Mouse (Mus musculus) liver, embryonic 13.5 days (tissue): Measurements from ENCODE around the gene Emg1. TPM values are rescaled to one million over a fixed set of nuclear protein-coding genes. Genes with fewer than 3 reads are reported as not detected.

Experiments
- ATAC-seq: fragments of 200-750 bp; cut with Nextera tagmentation; 2 replicates; pipeline ENCODE4 v1.8.0; 2017; ENCODE audit warnings: low read depth, mild to moderate bottlenecking, moderate number of reproducible peaks, moderate library complexity
- DNase-seq: peaks from one replicate; pipeline ENCODE4 v3.0.0; 2022
- H3K27ac ChIP-seq: fragments of 300-500 bp; sonication (generic); 2 replicates; pipeline ENCODE4 v1.5.1; 2015; ENCODE audit warnings: moderate library complexity, mild to moderate bottlenecking, inconsistent platforms
- H3K27me3 ChIP-seq: fragments of 300-500 bp; sonication (generic); 2 replicates; pipeline ENCODE4 v1.6.1; 2015; ENCODE audit warnings: mild to moderate bottlenecking, inconsistent platforms
- H3K36me3 ChIP-seq: fragments of 300-500 bp; sonication (generic); 2 replicates; pipeline ENCODE4 v1.6.1; 2015; ENCODE audit warnings: mild to moderate bottlenecking, inconsistent platforms
- H3K4me1 ChIP-seq: fragments of 300-500 bp; sonication (generic); replicated peaks from 2 replicates; pipeline ENCODE4 v1.6.1; 2015; ENCODE audit warnings: inconsistent platforms
- H3K4me2 ChIP-seq: fragments of 300-500 bp; sonication (generic); 2 replicates; pipeline ENCODE4 v1.6.1; 2015; ENCODE audit warnings: inconsistent platforms, mild to moderate bottlenecking, moderate library complexity
- H3K4me3 ChIP-seq: fragments of 300-500 bp; sonication (generic); replicated peaks from 2 replicates; pipeline ENCODE4 v1.5.1; 2015; ENCODE audit warnings: mild to moderate bottlenecking, inconsistent platforms
- H3K9ac ChIP-seq: fragments of 300-500 bp; sonication (generic); 2 replicates; pipeline ENCODE4 v1.6.1; 2015; ENCODE audit warnings: mild to moderate bottlenecking, inconsistent platforms
- H3K9me3 ChIP-seq: fragments of 300-500 bp; sonication (generic); replicated peaks from 2 replicates; pipeline ENCODE4 v1.6.1; 2016; ENCODE audit warnings: inconsistent platforms
- WGBS: fragments of 180-500 bp; shearing (Covaris S2); methylation state at CpG from one replicate; pipeline ENCODE4 v1.1.7; 2015; ENCODE audit not compliant: insufficient replicate concordance; 5-methylcytosine and 5-hydroxymethylcytosine counted together
- microRNA counts: library from miRNA; unstranded; fragments of <30 nt; microRNA quantifications from one replicate; lab custom pipeline; 2016
- microRNA-seq: library from miRNA; unstranded; fragments of <30 nt; microRNA quantifications from one replicate; pipeline ENCODE4, GENCODE M21; 2016
- polyA plus RNA-seq: library from polyadenylated mRNA; unstranded; fragments of >200 nt; fragmentation: Nextera tagmentation; extraction: Ambion mirVana; gene quantifications from 2 replicates; pipeline ENCODE4 v1.2.1, GENCODE M21; 2015

The Emg1 gene
- polyA plus RNA-seq, 1 experiment from 2014 or later, result 189 TPM

- Histone ChIP-seq H3K9me3 (no peaks in the 10 kb centered on the region), H3K27me3 (no peaks in the 10 kb centered on the region), H3K4me1 (peaks cover 9% of the 10 kb centered on the region; the same call in 1 of the 2 replicates), H3K4me3 (no peak overlapping the region), H3K9ac (no peak overlapping the region), H3K36me3 (no peaks in the 10 kb centered on the region), H3K27ac (no peak overlapping the region), H3K4me2 (no peak overlapping the region)
- ATAC-seq (no peak), DNase-seq (no peak)
- WGBS, result 50% methylated on average over 6 of the region's 6 CpGs
Measured at GRCm38 (mm10) chr6:124655893-124656292, 56.1 kb downstream of the Emg1 start.

MicroRNAs encoded within 50 kb of the gene (microRNA counts, 519-probe panel; counts per million panel counts)
- microRNA mmu-miR-141 (lab: Ali Mortazavi, UCI) (114 counts per million), microRNA mmu-miR-200c (lab: Ali Mortazavi, UCI) (3,035 counts per million, percentile 15 among the panel's probes with 10 or more counts)

Small RNA genes lying within 50 kb of the gene (microRNA-seq; reads per million reads assigned to microRNA genes)
- gene Mir141 (109 reads per million, percentile 52 among the genes with 10 or more reads in this experiment), gene Mir200c (846 reads per million, percentile 73 among the genes with 10 or more reads in this experiment)

Other genes starting within 250 kb of the Emg1 start
- gene Clstn3, start 247.4 kb downstream of the Emg1 start, polyA plus RNA-seq, result 2.9 and 3.9 TPM in 2 replicates
- gene C1rl, start 219.1 kb downstream of the Emg1 start, polyA plus RNA-seq, result 6.1 and 7.0 TPM in 2 replicates
- 7.5 and 8.4 TPM in 2 replicates for gene C1ra, start 199.8 kb downstream of the Emg1 start, polyA plus RNA-seq
- gene C1s1, start 169.8 kb downstream of the Emg1 start, polyA plus RNA-seq, result 21.1 and 23.9 TPM in 2 replicates
- not detected in 2 replicates for gene C1rb, start 141.9 kb downstream of the Emg1 start, polyA plus RNA-seq
- gene C1s2, start 76.1 kb downstream of the Emg1 start, polyA plus RNA-seq, result not detected in 2 replicates
- gene Lpcat3, start 49.2 kb downstream of the Emg1 start, polyA plus RNA-seq, result 68.4 and 73.9 TPM in 2 replicates
- gene Phb2, start 158 bp upstream of the Emg1 start, polyA plus RNA-seq, result 356 and 373 TPM in 2 replicates
- 28.7 and 29.5 TPM in 2 replicates for gene Ptpn6, start 26.5 kb upstream of the Emg1 start, polyA plus RNA-seq
- 77.7 and 80.2 TPM in 2 replicates for gene Grcc10, start 29.2 kb upstream of the Emg1 start, polyA plus RNA-seq
- not detected in 2 replicates for gene Gm45234, start 43.8 kb upstream of the Emg1 start, polyA plus RNA-seq
- 1.5 and 1.8 TPM in 2 replicates for gene Atn1, start 44.3 kb upstream of the Emg1 start, polyA plus RNA-seq
- 0.32 and 0.42 TPM in 2 replicates for gene Eno2, start 57.5 kb upstream of the Emg1 start, polyA plus RNA-seq
- not detected in 2 replicates for gene Lrrc23, start 67.5 kb upstream of the Emg1 start, polyA plus RNA-seq
- 8.6 and 9.6 TPM in 2 replicates for gene Spsb2, start 96.5 kb upstream of the Emg1 start, polyA plus RNA-seq
- 461 and 495 TPM in 2 replicates for gene Tpi1, start 102.1 kb upstream of the Emg1 start, polyA plus RNA-seq
- 63.5 and 67.5 TPM in 2 replicates for gene Usp5, start 117.3 kb upstream of the Emg1 start, polyA plus RNA-seq
- 202 and 204 TPM in 2 replicates for gene Cdca3, start 117.4 kb upstream of the Emg1 start, polyA plus RNA-seq
- 0.16 and 0.23 TPM in 2 replicates for gene Gnb3, start 128.1 kb upstream of the Emg1 start, polyA plus RNA-seq
- gene P3h3, start 145.6 kb upstream of the Emg1 start, polyA plus RNA-seq, result 1.4 and 1.9 TPM in 2 replicates
- 0.08 and 0.14 TPM in 2 replicates for gene Gpr162, start 151.8 kb upstream of the Emg1 start, polyA plus RNA-seq
- 0.17 TPM in 1 of 2 replicates, not detected in the other for gene Cd4, start 176.0 kb upstream of the Emg1 start, polyA plus RNA-seq
- 0.14 and 0.18 TPM in 2 replicates for gene Lag3, start 199.5 kb upstream of the Emg1 start, polyA plus RNA-seq
- 42.3 and 47.6 TPM in 2 replicates for gene Ptms, start 207.9 kb upstream of the Emg1 start, polyA plus RNA-seq
- gene Mlf2, start 219.2 kb upstream of the Emg1 start, polyA plus RNA-seq, result 129 and 134 TPM in 2 replicates